Mouse (Mus musculus) testis, adult 2 months (tissue): ENCODE measurements around the gene Abl1.

Experiments
- CTCF ChIP-seq: fragments of 200-500 bp; IDR thresholded peaks from 2 replicates; pipeline ENCODE4 v1.5.1; 2012; ENCODE audit warnings: low read depth, mild to moderate bottlenecking, inconsistent platforms, low read length, moderate library complexity; ENCODE audit not compliant: control insufficient read depth, insufficient read depth, insufficient replicate concordance
- POLR2A ChIP-seq: fragments of 200-500 bp; IDR thresholded peaks from 2 replicates; pipeline ENCODE4 v1.6.1; 2012; ENCODE audit warnings: low read depth, mild to moderate bottlenecking, inconsistent platforms, low read length, moderate library complexity; ENCODE audit not compliant: control insufficient read depth

DNA sequence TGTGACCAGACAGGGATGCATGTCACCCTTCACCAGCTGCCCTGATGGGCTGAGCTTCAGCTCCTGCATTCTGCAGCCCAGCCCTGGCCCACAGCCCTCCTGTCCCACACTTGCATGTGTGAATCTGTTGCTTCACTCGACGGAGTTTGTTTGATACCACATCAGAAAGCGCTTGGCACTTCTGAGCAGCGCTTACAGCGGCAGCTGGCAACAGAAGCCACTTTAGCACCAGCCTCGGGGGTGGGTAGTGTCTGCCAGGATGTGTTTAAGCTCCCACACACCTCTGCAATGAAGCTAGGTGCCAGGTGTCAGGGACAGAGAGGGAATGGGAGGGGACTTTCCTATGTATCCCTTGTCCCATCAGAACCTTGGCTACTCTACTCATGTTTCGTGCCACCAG, 126.5 kb downstream of the Abl1 start:
- TF ChIP-seq POLR2A (no peak), CTCF (no peak)
